Mouse (Mus musculus) limb, embryonic 12.5 days (tissue): ENCODE data around the gene Fgfbp1. TPM values are rescaled to one million over a fixed set of nuclear protein-coding genes. Genes with fewer than 3 reads are reported as not detected.

ENCODE experiments used
- ATAC-seq: fragments of 200-750 bp; cut with Nextera tagmentation; 2 replicates; pipeline ENCODE4 v1.8.0; 2017; ENCODE audit warnings: low read depth, moderate TSS enrichment; ENCODE audit not compliant: insufficient number of reproducible peaks, insufficient read depth, low FRiP score, low TSS enrichment
- H3K27ac ChIP-seq: fragments of 300-500 bp; sonication (generic); 2 replicates; pipeline ENCODE4 v1.5.1; 2016; ENCODE audit warnings: mild to moderate bottlenecking, moderate library complexity
- H3K27me3 ChIP-seq: fragments of 300-500 bp; sonication (generic); 2 replicates; pipeline ENCODE4 v1.6.1; 2016; ENCODE audit warnings: mild to moderate bottlenecking, moderate library complexity
- H3K36me3 ChIP-seq: fragments of 300-500 bp; sonication (generic); 2 replicates; pipeline ENCODE4 v1.6.1; 2016; ENCODE audit warnings: mild to moderate bottlenecking, moderate library complexity
- H3K4me1 ChIP-seq: fragments of 300-500 bp; sonication (generic); replicated peaks from 2 replicates; pipeline ENCODE4 v1.6.1; 2016
- H3K4me2 ChIP-seq: fragments of 300-500 bp; sonication (generic); 2 replicates; pipeline ENCODE4 v1.6.1; 2016; ENCODE audit warnings: mild to moderate bottlenecking, moderate library complexity
- H3K4me3 ChIP-seq: fragments of 300-500 bp; sonication (generic); replicated peaks from 2 replicates; pipeline ENCODE4 v1.5.1; 2016; ENCODE audit warnings: mild to moderate bottlenecking
- H3K9ac ChIP-seq: fragments of 300-500 bp; sonication (generic); replicated peaks from 2 replicates; pipeline ENCODE4 v1.6.1; 2016; ENCODE audit warnings: mild to moderate bottlenecking, moderate library complexity
- H3K9me3 ChIP-seq: fragments of 300-500 bp; sonication (generic); 2 replicates; pipeline ENCODE4 v1.6.1; 2016; ENCODE audit warnings: mild to moderate bottlenecking, moderate library complexity
- WGBS: fragments of 180-500 bp; shearing (Covaris S2); methylation state at CpG from one replicate; pipeline ENCODE4 v1.1.7; 2016; 5-methylcytosine and 5-hydroxymethylcytosine counted together
- polyA plus RNA-seq: library from polyadenylated mRNA; unstranded; fragments of >200 nt; fragmentation: Nextera tagmentation; extraction: Ambion mirVana; gene quantifications from 2 replicates; pipeline ENCODE4 v1.2.1, GENCODE M21; 2016

The Fgfbp1 gene
- polyA plus RNA-seq, 1 experiment from 2014 or later: 3.2 TPM

DNA sequence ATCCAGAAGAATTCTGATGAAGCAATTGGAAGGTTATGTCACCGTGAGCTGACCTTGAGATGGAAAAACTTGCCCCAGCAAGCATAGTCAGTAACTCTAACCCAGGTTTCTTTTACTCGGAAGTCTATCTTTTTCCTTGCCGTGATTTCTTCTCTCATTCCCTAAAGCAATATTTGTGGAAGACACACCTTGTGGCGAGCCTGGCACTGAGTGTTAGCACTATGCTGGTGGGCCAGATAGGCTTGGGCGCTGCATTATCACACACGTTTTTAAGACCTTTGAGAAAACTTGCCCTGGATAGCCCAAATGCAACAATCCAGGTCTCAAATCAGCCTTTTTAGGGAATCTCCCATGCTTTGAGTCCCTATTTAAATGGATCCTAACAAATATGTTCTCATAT, 7.4 kb downstream of the Fgfbp1 start:
- Histone ChIP-seq H3K4me2 (no peak overlapping the region), H3K9ac (no peak overlapping the region), H3K27me3 (no peaks in the 10 kb centered on the region; the same call in 1 of the 2 replicates), H3K9me3 (no peaks in the 10 kb centered on the region), H3K4me1 (no peaks in the 10 kb centered on the region), H3K36me3 (no peaks in the 10 kb centered on the region), H3K27ac (no peak overlapping the region), H3K4me3 (no peak overlapping the region)
- WGBS: 85% methylated on average over 6 of the region's 6 CpGs
- ATAC-seq: no peak

- ATAC-seq: no peak
- Histone ChIP-seq H3K4me2 (no peak overlapping the region), H3K9me3 (no peaks in the 10 kb centered on the region), H3K27ac (no peak overlapping the region), H3K36me3 (no peaks in the 10 kb centered on the region), H3K9ac (no peak overlapping the region), H3K4me1 (no peaks in the 10 kb centered on the region), H3K4me3 (no peak overlapping the region), H3K27me3 (no peaks in the 10 kb centered on the region; the same call in 1 of the 2 replicates)
- WGBS: 55% methylated on average over 2 of the region's 2 CpGs
These were observed 10.4 kb downstream of the Fgfbp1 start for GRCm38 (mm10) chr5:43971156-43971555.

- Histone ChIP-seq H3K4me3 (no peak overlapping the region), H3K4me2 (no peak overlapping the region), H3K9ac (no peak overlapping the region), H3K4me1 (no peaks in the 10 kb centered on the region), H3K27me3 (no peaks in the 10 kb centered on the region; the same call in 1 of the 2 replicates), H3K27ac (no peak overlapping the region), H3K9me3 (no peaks in the 10 kb centered on the region), H3K36me3 (no peaks in the 10 kb centered on the region)
- no peak for ATAC-seq
- WGBS: 86% methylated on average over 2 of the region's 2 CpGs
These were observed 11.0 kb downstream of the Fgfbp1 start for GRCm38 (mm10) chr5:43970532-43970931.

DNA sequence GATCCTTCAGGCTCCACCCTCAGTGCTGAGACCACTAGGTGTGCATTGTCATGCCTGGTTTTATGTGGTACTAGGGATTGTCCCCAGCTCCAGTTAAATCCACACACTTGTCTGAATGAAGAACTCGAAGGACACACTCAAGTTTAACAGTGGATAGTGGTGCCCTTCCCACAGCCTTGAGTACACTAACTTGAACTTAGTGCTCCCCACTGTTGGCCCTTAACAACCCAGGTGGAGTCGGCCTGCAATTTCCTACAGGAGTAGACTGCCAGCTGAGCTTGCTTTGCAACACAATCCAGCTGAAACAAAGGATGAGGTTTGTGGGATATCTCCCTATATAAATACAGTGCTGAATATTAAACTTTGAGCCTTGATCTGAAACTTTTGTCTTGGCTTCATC, 12.9 kb downstream of the Fgfbp1 start:
- no peak overlapping the region for H3K4me2 ChIP-seq
- H3K36me3 ChIP-seq: no peaks in the 10 kb centered on the region
- no peak overlapping the region for H3K27ac ChIP-seq
- H3K4me3 ChIP-seq: no peak overlapping the region
- no peaks in the 10 kb centered on the region for H3K4me1 ChIP-seq
- 69% methylated on average over 2 of the region's 2 CpGs for WGBS
- H3K27me3 ChIP-seq: no peaks in the 10 kb centered on the region; the same call in 1 of the 2 replicates
- H3K9me3 ChIP-seq: no peaks in the 10 kb centered on the region
- no peak overlapping the region for H3K9ac ChIP-seq
- ATAC-seq: no peak

- Histone ChIP-seq H3K4me3 (no peak overlapping the region), H3K9me3 (no peaks in the 10 kb centered on the region), H3K27me3 (no peaks in the 10 kb centered on the region), H3K4me1 (no peaks in the 10 kb centered on the region), H3K27ac (no peak overlapping the region), H3K9ac (no peak overlapping the region), H3K4me2 (no peak overlapping the region), H3K36me3 (no peaks in the 10 kb centered on the region)
- WGBS: 85% methylated on average over 3 of the region's 3 CpGs
- ATAC-seq: no peak
These were observed 20.5 kb downstream of the Fgfbp1 start for GRCm38 (mm10) chr5:43961056-43961455.

DNA sequence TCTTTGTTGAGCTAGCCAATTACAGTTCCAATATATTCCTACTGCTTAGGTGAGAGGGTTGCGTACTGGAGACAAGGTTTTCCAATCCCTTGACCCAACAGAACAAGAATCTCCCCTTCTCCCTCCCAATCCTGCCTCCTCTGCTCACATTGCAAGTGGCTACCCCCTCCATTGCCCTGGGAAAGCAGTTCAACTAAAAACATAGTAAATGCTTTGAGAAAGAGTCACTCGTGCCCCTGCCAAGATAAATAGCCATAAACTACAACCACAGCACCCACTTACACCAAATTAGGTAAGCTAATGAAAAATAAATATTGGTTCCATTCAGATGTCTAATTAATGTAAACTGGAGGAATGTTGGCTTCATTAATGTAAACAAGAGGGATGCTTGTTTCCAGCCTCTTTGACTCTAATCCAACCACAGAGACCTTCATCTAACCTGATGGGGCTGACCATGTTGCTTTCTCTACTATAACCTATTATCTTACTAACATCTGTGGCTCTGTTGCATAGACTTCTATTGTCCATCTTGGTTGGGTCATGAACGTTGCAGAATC, 21.6 kb downstream of the Fgfbp1 start:
- Histone ChIP-seq H3K9ac (no peak overlapping the region), H3K27me3 (no peaks in the 10 kb centered on the region), H3K9me3 (no peaks in the 10 kb centered on the region), H3K4me3 (no peak overlapping the region), H3K4me2 (no peak overlapping the region), H3K4me1 (no peaks in the 10 kb centered on the region), H3K27ac (no peak overlapping the region), H3K36me3 (no peaks in the 10 kb centered on the region)
- WGBS: 77% methylated on average over 3 of the region's 3 CpGs
- ATAC-seq: no peak

GRCm38 (mm10) chr5:43953241-43953640, 28.3 kb downstream of the Fgfbp1 start:
- H3K9me3 ChIP-seq: no peaks in the 10 kb centered on the region
- H3K36me3 ChIP-seq: no peaks in the 10 kb centered on the region
- H3K27ac ChIP-seq: no peak overlapping the region
- no peak overlapping the region for H3K4me2 ChIP-seq
- no peaks in the 10 kb centered on the region for H3K27me3 ChIP-seq
- no peak overlapping the region for H3K9ac ChIP-seq
- 79% methylated on average over 1 of the region's 1 CpGs for WGBS
- H3K4me3 ChIP-seq: no peak overlapping the region
- H3K4me1 ChIP-seq: peaks cover 12% of the 10 kb centered on the region
- ATAC-seq: no peak

- H3K9me3 ChIP-seq: no peaks in the 10 kb centered on the region
- peak overlapping the region; percentile 5; the same call in 1 of the 2 replicates for H3K4me3 ChIP-seq
- peak overlapping the region; percentile 64; the same call in 1 of the 2 replicates for H3K27ac ChIP-seq
- H3K4me1 ChIP-seq: peaks cover 25% of the 10 kb centered on the region
- no peaks in the 10 kb centered on the region for H3K36me3 ChIP-seq
- ATAC-seq: no peak; the same call in 1 of the 2 replicates
- H3K9ac ChIP-seq: no peak overlapping the region
- WGBS: 8% methylated on average over 8 of the region's 8 CpGs
- H3K27me3 ChIP-seq: no peaks in the 10 kb centered on the region
- peak overlapping the region; percentile 68 for H3K4me2 ChIP-seq
These were observed 32.8 kb downstream of the Fgfbp1 start for GRCm38 (mm10) chr5:43948748-43949275.

GRCm38 (mm10) chr5:43948111-43948743, 33.4 kb downstream of the Fgfbp1 start:
- WGBS: 1% methylated on average over 27 of the region's 27 CpGs
- H3K4me3 ChIP-seq: peak overlapping the region; percentile 31
- H3K9ac ChIP-seq: no peak overlapping the region
- peak overlapping the region; percentile 68 for H3K4me2 ChIP-seq
- H3K36me3 ChIP-seq: no peaks in the 10 kb centered on the region
- peak overlapping the region; percentile 20 for H3K27ac ChIP-seq
- H3K27me3 ChIP-seq: no peaks in the 10 kb centered on the region
- peaks cover 23% of the 10 kb centered on the region for H3K4me1 ChIP-seq
- ATAC-seq: peak; percentile 92
- no peaks in the 10 kb centered on the region for H3K9me3 ChIP-seq

DNA sequence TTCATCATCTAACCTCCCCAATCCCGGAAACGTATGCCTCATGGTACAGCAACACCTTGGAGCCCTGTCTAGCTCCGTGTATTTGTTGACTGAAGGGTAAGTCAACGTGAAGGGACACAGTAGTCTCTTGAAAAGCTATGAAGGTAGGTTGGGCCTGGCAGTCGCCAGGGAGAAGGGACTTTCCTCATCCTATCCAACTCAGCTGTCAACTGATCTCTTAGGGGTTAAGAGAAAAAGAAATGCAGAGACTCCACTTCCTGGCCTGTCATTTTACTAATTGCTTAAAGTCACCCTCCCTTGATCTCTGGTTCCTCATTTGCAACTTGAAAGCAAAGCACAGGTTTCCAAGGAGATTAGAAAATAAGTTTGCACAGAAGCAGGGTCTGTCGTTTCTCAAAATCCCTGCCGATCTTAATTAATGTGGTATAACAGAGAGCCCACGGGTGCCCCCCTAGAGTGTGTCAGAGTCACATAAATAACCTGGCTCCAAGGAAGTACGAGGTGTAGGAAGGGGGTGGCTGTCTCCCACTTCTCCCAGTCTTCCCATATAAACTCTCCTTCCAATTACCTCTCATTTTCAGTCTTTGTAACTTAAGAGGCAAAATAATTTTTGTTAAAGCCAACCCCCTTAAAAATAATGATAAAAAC, 34.1 kb downstream of the Fgfbp1 start:
- ATAC-seq: peak; percentile 68; the same call in 1 of the 2 replicates

GRCm38 (mm10) chr5:43933269-43933668, 48.3 kb downstream of the Fgfbp1 start:
- no peaks in the 10 kb centered on the region for H3K9me3 ChIP-seq
- WGBS: 52% methylated on average over 2 of the region's 2 CpGs
- no peak overlapping the region for H3K27ac ChIP-seq
- no peak overlapping the region for H3K4me2 ChIP-seq
- no peak overlapping the region for H3K4me3 ChIP-seq
- no peaks in the 10 kb centered on the region for H3K36me3 ChIP-seq
- no peaks in the 10 kb centered on the region for H3K4me1 ChIP-seq
- H3K27me3 ChIP-seq: no peaks in the 10 kb centered on the region
- ATAC-seq: no peak
- no peak overlapping the region for H3K9ac ChIP-seq

More for the DNA sequence above, 34.1 kb downstream of the Fgfbp1 start:
- peak overlapping the region; percentile 68 for H3K4me2 ChIP-seq
- peak overlapping the region; percentile 31; the same call in 1 of the 2 replicates for H3K4me3 ChIP-seq
- no peak overlapping the region for H3K9ac ChIP-seq
- 17% methylated on average over 9 of the region's 9 CpGs for WGBS
- H3K27me3 ChIP-seq: no peaks in the 10 kb centered on the region
- peaks cover 22% of the 10 kb centered on the region for H3K4me1 ChIP-seq
- no peaks in the 10 kb centered on the region for H3K36me3 ChIP-seq
- H3K9me3 ChIP-seq: no peaks in the 10 kb centered on the region
- H3K27ac ChIP-seq: peak overlapping the region; percentile 20; the same call in 1 of the 2 replicates
